Mouse (Mus musculus) stomach, postnatal 0 days (tissue): ENCODE measurements around the gene Tecta.

ENCODE experiments used
- CTCF ChIP-seq: IDR thresholded peaks from 2 replicates; pipeline ENCODE4 v1.5.1; 2016; ENCODE audit warnings: antibody characterized with exemption, low read depth, mild to moderate bottlenecking, moderate library complexity
- EP300 ChIP-seq: optimal IDR thresholded peaks from 2 replicates; pipeline ENCODE3; 2016; ENCODE audit warnings: antibody characterized with exemption

GRCm38 (mm10) chr9:42419687-42420086, 20.0 kb upstream of the Tecta start:
- TF ChIP-seq CTCF (no peak), EP300 (no peak)
